Mouse (Mus musculus) brain, adult 10 weeks (tissue): ENCODE measurements around the gene Slc16a14. TPM values are rescaled to one million over a fixed set of nuclear protein-coding genes. Genes with fewer than 3 reads are reported as not detected.

Experiments used
- polyA plus RNA-seq: library from polyadenylated mRNA; stranded (reverse); fragments of 350-450 nt; fragmentation: Illumina TruSeq; extraction: RNeasy Lipid Tissue Mini Kit (QIAGEN cat#74804); gene quantifications from one replicate; pipeline ENCODE4 v1.2.3, GENCODE M21; 2015; ENCODE audit warnings: low read depth, low replicate concordance

Gene Slc16a14
- polyA plus RNA-seq = 5.2 TPM

DNA sequence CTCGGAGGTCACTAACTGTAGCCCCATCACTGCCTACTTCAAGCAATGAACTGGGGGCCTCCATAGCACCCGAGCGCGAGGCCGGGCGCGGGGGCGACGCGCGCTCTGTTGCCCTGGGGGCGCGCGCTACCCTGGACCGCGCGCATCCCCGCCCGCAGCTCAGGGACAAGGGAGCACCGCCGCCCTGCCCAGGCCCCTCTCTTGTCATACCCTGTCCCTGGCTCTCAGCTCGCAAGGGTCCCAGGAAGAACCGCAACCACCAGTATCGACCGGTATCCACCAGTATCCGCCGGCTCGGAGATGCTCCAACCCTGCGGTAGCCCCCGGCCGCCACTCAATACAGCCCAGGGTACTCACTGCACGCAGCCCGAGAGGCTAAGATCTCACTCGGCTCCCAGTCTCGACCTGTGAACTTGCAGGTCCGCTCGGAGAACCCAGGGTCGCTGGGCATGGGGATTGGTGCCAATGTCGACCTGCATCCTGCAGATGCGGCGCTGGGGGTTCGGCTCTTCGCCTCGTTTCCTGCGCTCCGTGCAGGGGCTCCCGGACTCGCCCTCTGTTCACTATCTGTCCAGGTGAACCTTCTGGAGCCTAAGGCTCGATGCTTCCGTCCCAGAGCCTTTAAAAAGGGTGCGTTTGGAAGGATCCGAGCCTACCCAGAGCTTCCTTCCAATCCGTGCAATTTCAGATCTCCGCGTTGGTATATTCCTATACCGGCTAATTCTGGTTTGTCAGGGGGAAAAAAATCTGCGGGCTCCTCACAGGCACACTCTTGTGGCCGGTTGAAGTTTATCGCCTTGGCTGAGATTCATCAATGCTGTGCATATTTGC lies at the start of gene Slc16a14:
Gene Slc16a14 (minus strand): TSS at position 632 of the 831 bp plus-strand sequence.

Other genes starting within 250 kb of the Slc16a14 start
- 100 TPM for gene Dner, start 238.9 kb downstream of the Slc16a14 start, polyA plus RNA-seq
- gene Fbxo36, start 95.3 kb downstream of the Slc16a14 start, polyA plus RNA-seq = 8.7 TPM
- 93.5 TPM for gene Trip12, start 94.6 kb downstream of the Slc16a14 start, polyA plus RNA-seq
- not detected for gene Gm10553, start 165.0 kb upstream of the Slc16a14 start, polyA plus RNA-seq
- gene A530032D15Rik, start 174.7 kb upstream of the Slc16a14 start, polyA plus RNA-seq = not detected